Mouse (Mus musculus): ENCODE results near the gene Zbtb38.

- TF ChIP-seq CTCF (IDR thresholded peaks at IDR 0.05; ENCODE audit: low read depth, low read length), result no peak
- no peak for TF ChIP-seq GATA1 (IDR thresholded peaks at IDR 0.05; ENCODE audit: borderline replicate concordance, low read length)
Observed at GRCm38 (mm10) chr9:96795399-96795928, 42.8 kb upstream of the Zbtb38 start.
